19 mouse cellular contexts compared by ENCODE assay signal in the genomic region with DNA sequence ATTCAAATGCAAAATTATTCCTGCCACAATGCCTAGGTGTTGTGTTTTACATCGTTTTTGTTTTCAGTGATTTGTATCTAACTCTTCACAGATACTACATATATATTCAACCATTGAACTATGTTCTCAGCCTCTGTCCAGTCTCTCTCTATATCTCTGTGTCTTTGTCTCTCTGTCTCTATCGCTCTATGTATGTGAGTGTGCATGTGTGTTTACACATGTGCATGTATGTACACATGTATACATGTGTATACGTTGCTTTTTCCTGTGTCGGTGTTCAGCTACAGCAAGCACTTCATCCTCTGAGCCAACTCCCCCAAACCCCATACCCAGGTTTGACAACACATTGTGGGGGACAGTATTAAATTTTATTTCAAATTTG. TPM values are rescaled to one million over a fixed set of nuclear protein-coding genes. Genes with fewer than 3 reads are reported as not detected.
A peak's percentile ranks its signal among the peaks of the same experiment; 100 is the strongest.
DNase-seq lines count a peak whose midpoint lies in the region; ATAC-seq and TF ChIP-seq lines count a peak whose summit lies in the region.
"Had no signal": no experiment of that assay in that cellular context is flagged by ENCODE, and none has a peak within 500 bp of the region (broad histone marks: within the 10 kb centered on the region; RNA-seq: fewer than 3 reads in every experiment).

No protein-coding gene starts in this region.

- H3K36me3 ChIP-seq in hindbrain, embryonic 12.5 days, result no peaks in the 10 kb centered on the region
- H3K36me3 ChIP-seq in hindbrain, embryonic 11.5 days (ENCODE audit: control insufficient read depth, insufficient read depth, low read length), result no peaks in the 10 kb centered on the region
- no peaks in the 10 kb centered on the region for H3K36me3 ChIP-seq in forebrain, postnatal 0 days (ENCODE audit: insufficient read depth)
- no peaks in the 10 kb centered on the region for H3K36me3 ChIP-seq in midbrain, embryonic 14.5 days (ENCODE audit: control insufficient read depth, insufficient read depth, low read length)

- H3K4me3 ChIP-seq in hindbrain, embryonic 12.5 days, result no peak overlapping the region
- H3K4me3 ChIP-seq in hindbrain, embryonic 11.5 days (ENCODE audit: low read depth, low read length), result no peak overlapping the region
- H3K4me3 ChIP-seq in forebrain, postnatal 0 days (ENCODE audit: low read depth, low read length), result no peak overlapping the region
- H3K4me3 ChIP-seq in midbrain, embryonic 14.5 days (replicated peaks; ENCODE audit: low read depth, low read length), result no peak overlapping the region
- H3K4me3 ChIP-seq: left cerebral cortex, adult 2 months; megakaryocyte, embryonic 14.5 days; myocyte had no signal

- ATAC-seq in hindbrain, embryonic 12.5 days (ENCODE audit: low FRiP score), result peak; percentile 46; the same call in 1 of the 2 replicates
- no peak for ATAC-seq in hindbrain, embryonic 11.5 days (ENCODE audit: low FRiP score)
- ATAC-seq in forebrain, postnatal 0 days, result peak; percentile 17; the same call in 1 of the 2 replicates
- no peak; the same call in 1 of the 2 replicates for ATAC-seq in midbrain, embryonic 14.5 days (ENCODE audit: low FRiP score, low TSS enrichment)
- ATAC-seq: CD4-positive, CD25-positive, alpha-beta regulatory T cell, adult 4 months had no signal

- no peaks in the 10 kb centered on the region for H3K27me3 ChIP-seq in hindbrain, embryonic 12.5 days
- H3K27me3 ChIP-seq in hindbrain, embryonic 11.5 days (ENCODE audit: control insufficient read depth, insufficient read depth, low read length), result no peaks in the 10 kb centered on the region
- no peaks in the 10 kb centered on the region for H3K27me3 ChIP-seq in forebrain, postnatal 0 days (ENCODE audit: insufficient read depth, low read length)
- H3K27me3 ChIP-seq in midbrain, embryonic 14.5 days (ENCODE audit: control insufficient read depth, insufficient read depth, low read length), result no peaks in the 10 kb centered on the region

- peak overlapping the region; percentile 62 for H3K27ac ChIP-seq in hindbrain, embryonic 12.5 days
- no peak overlapping the region for H3K27ac ChIP-seq in hindbrain, embryonic 11.5 days (ENCODE audit: low read depth, low read length)
- H3K27ac ChIP-seq in forebrain, postnatal 0 days (ENCODE audit: low read depth, low read length), result no peak overlapping the region
- H3K27ac ChIP-seq in midbrain, embryonic 14.5 days (replicated peaks; ENCODE audit: low read depth, low read length), result peak overlapping the region; percentile 70
- H3K27ac ChIP-seq: left cerebral cortex, adult 2 months had no signal

- no peak overlapping the region for H3K9ac ChIP-seq in hindbrain, embryonic 12.5 days
- H3K9ac ChIP-seq in hindbrain, embryonic 11.5 days (ENCODE audit: low read depth, low read length), result no peak overlapping the region
- no peak overlapping the region for H3K9ac ChIP-seq in forebrain, postnatal 0 days
- no peak overlapping the region for H3K9ac ChIP-seq in midbrain, embryonic 14.5 days (replicated peaks; ENCODE audit: low read length)

- DNase-seq in hindbrain, embryonic 11.5 days (ENCODE audit: low spot score), result no peak
- peak; percentile 23 for DNase-seq in brain, embryonic 14.5 days (ENCODE audit: low read depth)
- peak; percentile 10 for DNase-seq in forebrain, postnatal 0 days
- no peak for DNase-seq in midbrain, embryonic 14.5 days
- no peak for DNase-seq in spleen, adult 12 weeks (ENCODE audit: low spot score)
- no peak for DNase-seq in c-Kit-positive CD71-positive TER-119-positive erythroid progenitor cells, embryonic 14.5 days (ENCODE audit: low spot score)
- DNase-seq: adrenal gland, adult 8-10 months; cerebellum, adult 11 months; gastrocnemius, postnatal 25 days; kidney, adult 11 months; kidney, postnatal 10 days; lung, adult 2 months had no signal

- WGBS in hindbrain, embryonic 12.5 days, result 57% methylated on average over 4 of the region's 4 CpGs
- 73% methylated on average over 4 of the region's 4 CpGs for WGBS in hindbrain, embryonic 11.5 days
- WGBS in forebrain, postnatal 0 days, result 58% methylated on average over 4 of the region's 4 CpGs
- WGBS in midbrain, embryonic 14.5 days, result 50% methylated on average over 4 of the region's 4 CpGs

- no peak overlapping the region for H3K4me2 ChIP-seq in hindbrain, embryonic 12.5 days (replicated peaks)
- H3K4me2 ChIP-seq in hindbrain, embryonic 11.5 days (replicated peaks; ENCODE audit: low read depth, low read length), result no peak overlapping the region
- H3K4me2 ChIP-seq in forebrain, postnatal 0 days (ENCODE audit: low read depth), result no peak overlapping the region
- H3K4me2 ChIP-seq in midbrain, embryonic 14.5 days (ENCODE audit: low read length), result no peak overlapping the region
- H3K4me2 ChIP-seq: liver, embryonic 11.5 days had no signal

- no peak for TF ChIP-seq POLR2A in brain, embryonic 14.5 days (IDR thresholded peaks at IDR 0.05; ENCODE audit: borderline replicate concordance, extremely low read depth, insufficient read depth, insufficient read length, poor library complexity, severe bottlenecking)

- TF ChIP-seq CTCF in brain, embryonic 14.5 days (IDR thresholded peaks at IDR 0.05; ENCODE audit: borderline replicate concordance, extremely low read depth, insufficient read depth, insufficient read length), result no peak
- no peak for TF ChIP-seq CTCF in forebrain, postnatal 0 days (IDR thresholded peaks at IDR 0.05; ENCODE audit: low read depth)

- no peaks in the 10 kb centered on the region for H3K4me1 ChIP-seq in hindbrain, embryonic 12.5 days
- no peaks in the 10 kb centered on the region for H3K4me1 ChIP-seq in hindbrain, embryonic 11.5 days (replicated peaks; ENCODE audit: control insufficient read depth, insufficient read depth, low read length)
- H3K4me1 ChIP-seq in forebrain, postnatal 0 days (ENCODE audit: insufficient read depth), result no peaks in the 10 kb centered on the region
- H3K4me1 ChIP-seq in midbrain, embryonic 14.5 days (ENCODE audit: control insufficient read depth, insufficient read depth, low read length), result no peaks in the 10 kb centered on the region
- H3K4me1 ChIP-seq: megakaryocyte, embryonic 14.5 days had no signal

- H3K9me3 ChIP-seq in hindbrain, embryonic 12.5 days (replicated peaks), result no peaks in the 10 kb centered on the region
- no peaks in the 10 kb centered on the region for H3K9me3 ChIP-seq in hindbrain, embryonic 11.5 days (ENCODE audit: control insufficient read depth, low read length)
- no peaks in the 10 kb centered on the region for H3K9me3 ChIP-seq in forebrain, postnatal 0 days (ENCODE audit: low read length)
- no peaks in the 10 kb centered on the region for H3K9me3 ChIP-seq in midbrain, embryonic 14.5 days (ENCODE audit: control insufficient read depth, low read length)

RNA-seq across cellular contexts. Expression of a gene that starts 15.5 kb away (rescaled TPM):
- polyA plus RNA-seq in hindbrain, embryonic 12.5 days (2016; fragmentation: Nextera tagmentation; extraction: Ambion mirVana), result 12.9 and 14.2 TPM in 2 replicates
- 11.9 and 12.3 TPM in 2 replicates for polyA plus RNA-seq in hindbrain, embryonic 11.5 days (2014; fragmentation: Nextera tagmentation; extraction: Ambion mirVana)
- 10.9 and 11.8 TPM in 2 replicates for polyA plus RNA-seq in brain, embryonic 14.5 days (2012; rRNA removed)
- 23.8 TPM in 2 replicates for total RNA-seq in forebrain, postnatal 0 days (2014; rRNA removed)
- 19.7 and 20.7 TPM in 2 replicates for polyA plus RNA-seq in forebrain, postnatal 0 days (2015; fragmentation: Nextera tagmentation; extraction: Ambion mirVana)
- 25.2 and 26.8 TPM in 2 replicates for polyA plus RNA-seq in midbrain, embryonic 14.5 days (2014; fragmentation: Nextera tagmentation; extraction: Ambion mirVana)
- polyA plus RNA-seq: CD4-positive, CD25-positive, alpha-beta regulatory T cell, adult 4 months; Patski had no signal

RNA-seq across cellular contexts. Expression of a gene that starts 51.2 kb away (rescaled TPM):
- 569 and 598 TPM in 2 replicates for polyA plus RNA-seq in hindbrain, embryonic 12.5 days (2016; fragmentation: Nextera tagmentation; extraction: Ambion mirVana)
- polyA plus RNA-seq in hindbrain, embryonic 11.5 days (2014; fragmentation: Nextera tagmentation; extraction: Ambion mirVana), result 635 and 657 TPM in 2 replicates
- polyA plus RNA-seq in brain, embryonic 14.5 days (2012; rRNA removed), result 369 and 380 TPM in 2 replicates
- 542 and 544 TPM in 2 replicates for total RNA-seq in forebrain, postnatal 0 days (2014; rRNA removed)
- 603 and 616 TPM in 2 replicates for polyA plus RNA-seq in forebrain, postnatal 0 days (2015; fragmentation: Nextera tagmentation; extraction: Ambion mirVana)
- polyA plus RNA-seq in midbrain, embryonic 14.5 days (2014; fragmentation: Nextera tagmentation; extraction: Ambion mirVana), result 500 and 612 TPM in 2 replicates

Comparison
In these comparisons a context has a peak if more than half of its experiments do, and no peak if none do; other contexts are left out.
1. ATAC-seq: peak in hindbrain, embryonic 12.5 days (single experiment) and forebrain, postnatal 0 days (single experiment); none in hindbrain, embryonic 11.5 days (single experiment) and midbrain, embryonic 14.5 days (single experiment).
2. H3K27ac ChIP-seq: peak in hindbrain, embryonic 12.5 days (single experiment) and midbrain, embryonic 14.5 days (single experiment); none in hindbrain, embryonic 11.5 days (single experiment) and forebrain, postnatal 0 days (single experiment).
3. DNase-seq: peak in brain, embryonic 14.5 days (single experiment) and forebrain, postnatal 0 days (single experiment); none in hindbrain, embryonic 11.5 days (single experiment), midbrain, embryonic 14.5 days (single experiment), spleen, adult 12 weeks (single experiment) and c-Kit-positive CD71-positive TER-119-positive erythroid progenitor cells, embryonic 14.5 days (single experiment).